Mouse (Mus musculus) kidney, adult 2 months (tissue): Measurements from ENCODE around the gene Tuba4a. TPM values are rescaled to one million over a fixed set of nuclear protein-coding genes. Genes with fewer than 3 reads are reported as not detected.
A peak's percentile ranks its signal among the peaks of the same experiment; 100 is the strongest.

ENCODE experiments used
- DNase-seq: peaks from one replicate; pipeline ENCODE4 v3.0.0; 2021
- H3K27ac ChIP-seq: fragments of 200-500 bp; 2 replicates; pipeline ENCODE4 v1.5.1; 2012; ENCODE audit warnings: low read depth, low read length, control low read depth, inconsistent platforms; ENCODE audit not compliant: insufficient read depth
- H3K27me3 ChIP-seq: fragments of 200-500 bp; replicated peaks from 2 replicates; pipeline ENCODE4 v1.6.1; 2012; ENCODE audit warnings: mild to moderate bottlenecking, moderate library complexity, low read length, inconsistent platforms; ENCODE audit not compliant: control insufficient read depth, insufficient read depth
- H3K36me3 ChIP-seq: fragments of 200-500 bp; 2 replicates; pipeline ENCODE4 v1.6.1; 2012; ENCODE audit warnings: mild to moderate bottlenecking, moderate library complexity, low read length, inconsistent platforms; ENCODE audit not compliant: control insufficient read depth, insufficient read depth
- H3K4me1 ChIP-seq: fragments of 200-500 bp; 2 replicates; pipeline ENCODE4 v1.6.1; 2011; ENCODE audit warnings: low read length; ENCODE audit not compliant: control insufficient read depth, insufficient read depth
- H3K4me3 ChIP-seq: fragments of 200-500 bp; 2 replicates; pipeline ENCODE4 v1.5.1; 2011; ENCODE audit warnings: mild to moderate bottlenecking, low read depth, low read length, control low read depth; ENCODE audit not compliant: insufficient read depth
- CTCF ChIP-seq: fragments of 200-500 bp; conservative IDR thresholded peaks from 2 replicates; pipeline ENCODE4 v1.5.1; 2011; ENCODE audit warnings: low read depth, mild to moderate bottlenecking, control low read depth, low read length, moderate library complexity, mixed read lengths; ENCODE audit not compliant: insufficient read depth, insufficient read length
- POLR2A ChIP-seq: fragments of 200-500 bp; IDR thresholded peaks from one replicate; pipeline ENCODE4 v1.6.1; 2011; ENCODE audit warnings: low read depth, low read length, control low read depth
- WGBS: fragments of 180-500 bp; shearing (Covaris S2); methylation state at CpG from one replicate; pipeline ENCODE4 v1.1.7; 2018; 5-methylcytosine and 5-hydroxymethylcytosine counted together
- polyA plus RNA-seq: library from polyadenylated mRNA; depleted of rRNA; stranded (reverse); fragments of >200 nt; gene quantifications from 2 replicates; pipeline ENCODE4 v1.2.3, GENCODE M21; 2012

Tuba4a gene
- polyA plus RNA-seq, 1 experiment: 301 TPM

GRCm38 (mm10) chr1:75226138-75226537 is 6.5 kb upstream of the Tuba4a start:
- no peak for DNase-seq
- no peaks in the 10 kb centered on the region for H3K36me3 ChIP-seq
- H3K4me1 ChIP-seq: no peaks in the 10 kb centered on the region; the same call in 1 of the 2 replicates
- no peak overlapping the region for H3K4me3 ChIP-seq
- TF ChIP-seq CTCF: no peak
- no peak for TF ChIP-seq POLR2A
- H3K27ac ChIP-seq: no peak overlapping the region
- WGBS: 41% methylated on average over 2 of the region's 2 CpGs
- H3K27me3 ChIP-seq: no peaks in the 10 kb centered on the region

- Histone ChIP-seq H3K4me3 (no peak overlapping the region), H3K27me3 (no peaks in the 10 kb centered on the region), H3K4me1 (no peaks in the 10 kb centered on the region; the same call in 1 of the 2 replicates), H3K27ac (no peak overlapping the region), H3K36me3 (no peaks in the 10 kb centered on the region)
- TF ChIP-seq POLR2A: no peak
- no peak for TF ChIP-seq CTCF
- DNase-seq: no peak
- 68% methylated on average over 3 of the region's 3 CpGs for WGBS
Observed at GRCm38 (mm10) chr1:75225473-75225872, 5.8 kb upstream of the Tuba4a start.

- no peak for DNase-seq
- Histone ChIP-seq H3K36me3 (no peaks in the 10 kb centered on the region), H3K27me3 (no peaks in the 10 kb centered on the region), H3K4me3 (no peak overlapping the region), H3K27ac (no peak overlapping the region), H3K4me1 (peaks cover 3% of the 10 kb centered on the region; the same call in 1 of the 2 replicates)
- TF ChIP-seq POLR2A (no peak), CTCF (no peak)
- WGBS: 64% methylated on average over 6 of the region's 6 CpGs
Observed at GRCm38 (mm10) chr1:75223532-75223931, 3.9 kb upstream of the Tuba4a start.

- 80% methylated on average over 6 of the region's 6 CpGs for WGBS
Observed at GRCm38 (mm10) chr1:75222926-75223325, 3.3 kb upstream of the Tuba4a start.

GRCm38 (mm10) chr1:75221538-75221937 is 1.9 kb upstream of the Tuba4a start:
- no peaks in the 10 kb centered on the region for H3K36me3 ChIP-seq
- H3K4me1 ChIP-seq: peaks cover 10% of the 10 kb centered on the region; the same call in 1 of the 2 replicates
- no peaks in the 10 kb centered on the region for H3K27me3 ChIP-seq
- H3K27ac ChIP-seq: no peak overlapping the region
- no peak overlapping the region for H3K4me3 ChIP-seq
- no peak for TF ChIP-seq CTCF
- WGBS: 85% methylated on average over 3 of the region's 3 CpGs
- no peak for DNase-seq

More at GRCm38 (mm10) chr1:75222926-75223325, 3.3 kb upstream of the Tuba4a start:
- H3K4me1 ChIP-seq: peaks cover 3% of the 10 kb centered on the region; the same call in 1 of the 2 replicates
- no peak for DNase-seq
- TF ChIP-seq CTCF (no peak), POLR2A (no peak)
- H3K36me3 ChIP-seq: no peaks in the 10 kb centered on the region
- H3K27ac ChIP-seq: no peak overlapping the region
- no peaks in the 10 kb centered on the region for H3K27me3 ChIP-seq
- H3K4me3 ChIP-seq: no peak overlapping the region

GRCm38 (mm10) chr1:75219078-75219477 is 587 bp downstream of the Tuba4a start:
- Histone ChIP-seq H3K36me3 (peaks cover 6% of the 10 kb centered on the region; the same call in 1 of the 2 replicates), H3K27ac (peak overlapping the region; percentile 80), H3K4me1 (peaks cover 23% of the 10 kb centered on the region), H3K27me3 (no peaks in the 10 kb centered on the region), H3K4me3 (peak overlapping the region; percentile 80)
- DNase-seq: peak; percentile 97
- TF ChIP-seq POLR2A (peak; percentile 99), CTCF (peak; percentile 35)
- under 1% methylated on average over 24 of the region's 24 CpGs for WGBS

GRCm38 (mm10) chr1:75218227-75219001 is 1.3 kb downstream of the Tuba4a start:
- peak overlapping the region; percentile 80 for H3K27ac ChIP-seq
- 1% methylated on average over 38 of the region's 38 CpGs for WGBS
- TF ChIP-seq CTCF (no peak), POLR2A (peak; percentile 5)
- H3K4me3 ChIP-seq: peak overlapping the region; percentile 80
- peak; percentile 48 for DNase-seq
- no peaks in the 10 kb centered on the region for H3K27me3 ChIP-seq
- peaks cover 28% of the 10 kb centered on the region for H3K4me1 ChIP-seq
- H3K36me3 ChIP-seq: peaks cover 7% of the 10 kb centered on the region; the same call in 1 of the 2 replicates

GRCm38 (mm10) chr1:75217893-75218226 is 1.8 kb downstream of the Tuba4a start:
- DNase-seq: no peak
- Histone ChIP-seq H3K36me3 (peaks cover 10% of the 10 kb centered on the region; the same call in 1 of the 2 replicates), H3K27me3 (no peaks in the 10 kb centered on the region), H3K27ac (peak overlapping the region; percentile 80), H3K4me3 (peak overlapping the region; percentile 80), H3K4me1 (peaks cover 30% of the 10 kb centered on the region)
- WGBS: 3% methylated on average over 6 of the region's 6 CpGs
- TF ChIP-seq CTCF (no peak), POLR2A (no peak)
